Mouse (Mus musculus) embryo, embryonic 10 days (tissue): Measurements from ENCODE around the gene Evx2.
A peak's percentile ranks its signal among the peaks of the same experiment; 100 is the strongest.

ENCODE experiments used
- DNase-seq: peaks from one replicate; pipeline ENCODE4 v3.0.0-alpha.2; 2015; ENCODE audit warnings: low spot score

Evx2 gene

GRCm38 (mm10) chr2:74667191-74667841 is 8.0 kb upstream of the Evx2 start:
- DNase-seq, result no peak

GRCm38 (mm10) chr2:74666411-74666810 is 7.1 kb upstream of the Evx2 start:
- DNase-seq, result no peak

- peak; percentile 75 for DNase-seq
Measured at GRCm38 (mm10) chr2:74663291-74663925, 4.1 kb upstream of the Evx2 start.

- DNase-seq, result peak; percentile 84
Measured at GRCm38 (mm10) chr2:74661685-74662084, 2.3 kb upstream of the Evx2 start.

- DNase-seq, result no peak
Measured at GRCm38 (mm10) chr2:74660421-74661375, 1.3 kb upstream of the Evx2 start.

- peak; percentile 52 for DNase-seq
Measured at GRCm38 (mm10) chr2:74658667-74659371, 538 bp downstream of the Evx2 start.

- peak; percentile 43 for DNase-seq
Measured at GRCm38 (mm10) chr2:74658024-74658666, 1.2 kb downstream of the Evx2 start.

- DNase-seq, result no peak
Measured at GRCm38 (mm10) chr2:74657251-74658023, 1.9 kb downstream of the Evx2 start.

- DNase-seq, result no peak
Measured at GRCm38 (mm10) chr2:74656632-74657021, 2.7 kb downstream of the Evx2 start.

- DNase-seq, result peak; percentile 46
Measured at GRCm38 (mm10) chr2:74655821-74656631, 3.3 kb downstream of the Evx2 start.

GRCm38 (mm10) chr2:74655420-74655781 is 4.0 kb downstream of the Evx2 start:
- DNase-seq, result peak; percentile 59

- DNase-seq, result no peak
Measured at GRCm38 (mm10) chr2:74654743-74655419, 4.5 kb downstream of the Evx2 start.

GRCm38 (mm10) chr2:74653781-74654535 is 5.4 kb downstream of the Evx2 start:
- no peak for DNase-seq

- no peak for DNase-seq
Measured at GRCm38 (mm10) chr2:74652996-74653340, 6.4 kb downstream of the Evx2 start.

GRCm38 (mm10) chr2:74647082-74647864 is 12.1 kb downstream of the Evx2 start:
- DNase-seq, result no peak

GRCm38 (mm10) chr2:74645631-74646030 is 13.7 kb downstream of the Evx2 start:
- DNase-seq, result no peak

- no peak for DNase-seq
Measured at GRCm38 (mm10) chr2:74642431-74642830, 16.9 kb downstream of the Evx2 start.

- DNase-seq, result no peak
Measured at GRCm38 (mm10) chr2:74635412-74635811, 23.9 kb downstream of the Evx2 start.
